Mouse (Mus musculus): ENCODE results near the gene Psmd12.

Psmd12 gene

GRCm38 (mm10) chr11:107459828-107460227 is 19.5 kb upstream of the Psmd12 start:
- CTCF ChIA-PET, result no interaction called here

GRCm38 (mm10) chr11:107462478-107462877 is 16.8 kb upstream of the Psmd12 start:
- CTCF ChIA-PET, result interaction anchor here (1.0 to 1.4 kb wide), 3 partner anchors 10 to 76 kb away, joined by 3 to 5 read pairs (median 4); no protein-coding TSS in a partner anchor

GRCm38 (mm10) chr11:107463251-107463681 is 16.0 kb upstream of the Psmd12 start:
- CTCF ChIA-PET, result no interaction called here

- CTCF ChIA-PET, result interaction anchor here (0.6 kb wide), 1 partner anchor 50 kb away, joined by 4 read pairs; no protein-coding TSS in a partner anchor
Observed at GRCm38 (mm10) chr11:107464141-107464540, 15.1 kb upstream of the Psmd12 start.

- CTCF ChIA-PET, result interaction anchor here (0.6 kb wide), 1 partner anchor 10 kb away, joined by 5 read pairs; no protein-coding TSS in a partner anchor
Observed at GRCm38 (mm10) chr11:107465041-107465440, 14.2 kb upstream of the Psmd12 start.

GRCm38 (mm10) chr11:107465969-107466368 is 13.3 kb upstream of the Psmd12 start:
- CTCF ChIA-PET, result interaction anchor here (0.6 to 0.7 kb wide), 2 partner anchors 23 to 85 kb away, joined by 3 to 4 read pairs; no protein-coding TSS in a partner anchor

GRCm38 (mm10) chr11:107466611-107467391 is 12.5 kb upstream of the Psmd12 start:
- CTCF ChIA-PET, result interaction anchor here (0.7 kb wide), 1 partner anchor 55 kb away, joined by 17 read pairs; no protein-coding TSS in a partner anchor

GRCm38 (mm10) chr11:107468252-107469030 is 10.8 kb upstream of the Psmd12 start:
- CTCF ChIA-PET, result interaction anchor here (0.7 to 1.2 kb wide), 3 partner anchors 72 to 167 kb away, joined by 3 to 4 read pairs (median 3); no protein-coding TSS in a partner anchor

GRCm38 (mm10) chr11:107469031-107469522 is 10.2 kb upstream of the Psmd12 start:
- CTCF ChIA-PET, result interaction anchor here (0.7 to 1.2 kb wide), 3 partner anchors 76 to 168 kb away, joined by 3 read pairs; no protein-coding TSS in a partner anchor

GRCm38 (mm10) chr11:107469523-107470371 is 9.5 kb upstream of the Psmd12 start:
- CTCF ChIA-PET, result interaction anchor here (0.6 to 1.2 kb wide), 7 partner anchors 9 to 212 kb away, joined by 3 to 7 read pairs (median 3); no protein-coding TSS in a partner anchor

GRCm38 (mm10) chr11:107470521-107471041 is 8.7 kb upstream of the Psmd12 start, which contains the start of gene Pitpnc1:
Gene Pitpnc1 (minus strand): TSS chr11:107470699.
- CTCF ChIA-PET, result interaction anchor here (0.6 to 1.0 kb wide), 4 partner anchors 10 to 213 kb away, joined by 3 to 7 read pairs (median 3); no protein-coding TSS in a partner anchor

GRCm38 (mm10) chr11:107471071-107471720 is 8.1 kb upstream of the Psmd12 start:
- CTCF ChIA-PET, result interaction anchor here (0.6 to 1.0 kb wide), 9 partner anchors 10 to 171 kb away, joined by 3 to 11 read pairs (median 5); no protein-coding TSS in a partner anchor

- CTCF ChIA-PET, result interaction anchor here (0.6 to 0.9 kb wide), 2 partner anchors 76 to 98 kb away, joined by 3 to 11 read pairs; no protein-coding TSS in a partner anchor
Observed at GRCm38 (mm10) chr11:107472304-107472703, 7.0 kb upstream of the Psmd12 start.

GRCm38 (mm10) chr11:107473137-107473820 is 6.0 kb upstream of the Psmd12 start:
- CTCF ChIA-PET, result interaction anchor here (0.7 kb wide), 1 partner anchor 94 kb away, joined by 3 read pairs; no protein-coding TSS in a partner anchor

GRCm38 (mm10) chr11:107479862-107480203 is 549 bp downstream of the Psmd12 start:
- CTCF ChIA-PET, result interaction anchor here (0.6 kb wide), 3 partner anchors 8 to 1112 kb away, joined by 3 to 11 read pairs (median 4); no protein-coding TSS in a partner anchor

- CTCF ChIA-PET, result interaction anchor here (0.7 kb wide), 1 partner anchor 63 kb away, joined by 3 read pairs; no protein-coding TSS in a partner anchor
Observed at GRCm38 (mm10) chr11:107484341-107484740, 5.1 kb downstream of the Psmd12 start.

GRCm38 (mm10) chr11:107502801-107503200 is 23.5 kb downstream of the Psmd12 start:
- CTCF ChIA-PET, result no interaction called here

- CTCF ChIA-PET, result interaction anchor here (0.9 kb wide), 1 partner anchor 45 kb away, joined by 9 read pairs; no protein-coding TSS in a partner anchor
Observed at GRCm38 (mm10) chr11:107504364-107504763, 25.1 kb downstream of the Psmd12 start.

GRCm38 (mm10) chr11:107506260-107506659 is 27.0 kb downstream of the Psmd12 start:
- CTCF ChIA-PET, result interaction anchor here (0.6 kb wide), 1 partner anchor 235 kb away, joined by 3 read pairs; no protein-coding TSS in a partner anchor

Data from spleen, embryonic (tissue).